Mouse (Mus musculus): ENCODE measurements around the gene Hoxd4. TPM values are rescaled to one million over a fixed set of nuclear protein-coding genes. Genes with fewer than 3 reads are reported as not detected.

Hoxd4 gene
- polyA plus RNA-seq, 1 experiment = 61.2 TPM

DNA sequence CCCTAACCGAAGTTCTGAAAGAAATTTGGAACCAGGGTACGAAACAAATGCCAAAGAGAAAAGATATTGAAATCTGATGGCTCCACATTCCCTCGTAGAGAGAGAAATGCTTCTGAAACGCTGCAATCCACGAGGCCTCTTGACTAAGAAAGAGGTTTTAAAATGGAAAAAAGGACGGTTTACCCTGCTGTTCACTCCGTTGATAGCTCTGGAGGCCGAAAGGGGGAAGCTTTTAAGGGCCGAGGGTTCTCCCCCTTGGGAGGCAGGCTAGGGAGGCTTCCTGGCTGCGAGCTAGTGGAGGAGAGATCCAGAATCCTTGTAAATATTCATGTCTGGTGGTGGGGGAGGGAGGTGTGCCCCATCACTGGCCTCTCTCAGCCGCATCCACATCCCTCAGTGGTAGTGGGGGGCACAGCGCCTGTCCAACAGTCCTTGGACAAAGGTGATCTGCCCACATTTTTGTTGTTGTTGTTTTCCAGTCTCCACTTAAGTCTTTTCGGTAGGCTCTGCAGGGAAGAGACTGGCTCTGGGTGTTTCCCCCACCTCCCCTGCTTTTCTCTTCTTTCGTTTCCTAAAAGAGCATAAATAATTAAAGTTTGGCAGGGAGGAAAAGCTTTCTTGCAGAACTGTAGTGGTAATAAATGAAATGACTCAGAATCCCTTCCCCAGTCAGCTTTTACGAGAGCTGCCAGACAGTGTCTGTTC is 32.7 kb upstream of the Hoxd4 start, which contains the start of gene Hoxd11:
TSS of gene Hoxd11 (plus strand) at position 667 of the 705 bp plus-strand sequence.
- no peak for DNase-seq (ENCODE audit: low spot score)

GRCm38 (mm10) chr2:74679596-74679971 is 32.1 kb upstream of the Hoxd4 start:
- DNase-seq (ENCODE audit: low spot score) = peak; percentile 34

DNA sequence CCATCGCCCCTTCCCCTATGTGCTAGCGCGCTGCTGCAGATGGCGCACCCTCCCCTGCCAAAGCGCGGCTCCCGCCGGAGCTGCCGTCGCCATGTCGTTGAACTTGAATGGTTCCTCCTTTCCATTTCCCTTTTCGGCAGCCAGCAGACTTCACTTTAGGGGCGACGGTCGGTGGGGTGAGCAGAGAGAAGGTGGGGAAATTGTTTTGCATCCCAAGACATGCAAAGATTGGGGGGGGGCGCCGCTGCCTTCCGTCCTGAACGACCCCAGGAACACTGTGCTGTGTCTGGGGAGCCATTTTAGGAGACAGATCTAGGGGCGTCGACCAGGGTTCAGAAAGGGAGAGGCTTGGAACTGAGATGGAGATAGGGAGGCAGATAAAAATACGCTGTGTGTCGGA is 31.7 kb upstream of the Hoxd4 start:
- DNase-seq (ENCODE audit: low spot score) = no peak

DNA sequence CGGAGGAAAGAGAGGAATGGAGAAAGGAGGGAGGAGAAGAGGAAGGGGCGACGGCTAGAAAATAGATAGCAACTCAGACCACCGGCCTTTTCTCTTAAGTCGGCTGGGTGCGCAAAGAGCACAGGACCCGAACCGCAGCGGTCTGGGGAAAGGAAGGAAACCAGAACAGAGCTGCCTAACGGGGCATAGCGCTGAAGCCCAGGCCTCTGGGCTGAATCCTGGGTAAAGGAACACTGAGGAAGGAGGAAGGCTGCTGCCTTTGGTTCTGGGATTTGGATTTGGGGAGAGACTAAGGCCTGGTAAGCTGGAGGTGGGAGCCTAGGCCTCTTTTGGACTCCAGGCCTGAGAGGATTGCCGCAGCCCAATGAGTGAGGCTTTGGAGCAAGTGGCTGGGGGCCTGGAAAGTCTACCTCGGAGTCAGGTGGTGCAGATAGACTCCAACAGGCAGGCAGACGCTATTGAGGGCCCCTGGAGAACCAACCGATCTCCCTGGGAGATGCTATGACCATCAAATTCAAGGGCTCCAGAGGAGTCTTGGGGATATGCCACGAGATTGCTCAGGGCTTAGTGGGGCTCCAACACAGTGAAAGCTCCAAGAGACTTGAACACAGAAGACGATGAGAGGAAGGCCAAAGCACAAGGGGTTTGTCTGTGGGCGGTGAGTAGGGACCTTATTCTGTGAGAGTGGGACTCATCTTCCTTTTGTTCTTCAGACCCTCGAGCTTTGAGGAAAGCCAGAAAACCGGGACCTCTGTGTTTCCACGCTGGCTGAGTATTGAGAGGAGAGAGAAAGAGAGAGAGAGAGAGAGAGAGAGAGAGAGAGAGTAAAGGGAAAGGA is 30.9 kb upstream of the Hoxd4 start:
- DNase-seq (ENCODE audit: low spot score) = no peak

GRCm38 (mm10) chr2:74681594-74682531 is 29.9 kb upstream of the Hoxd4 start:
- DNase-seq (ENCODE audit: low spot score) = peak; percentile 57

DNA sequence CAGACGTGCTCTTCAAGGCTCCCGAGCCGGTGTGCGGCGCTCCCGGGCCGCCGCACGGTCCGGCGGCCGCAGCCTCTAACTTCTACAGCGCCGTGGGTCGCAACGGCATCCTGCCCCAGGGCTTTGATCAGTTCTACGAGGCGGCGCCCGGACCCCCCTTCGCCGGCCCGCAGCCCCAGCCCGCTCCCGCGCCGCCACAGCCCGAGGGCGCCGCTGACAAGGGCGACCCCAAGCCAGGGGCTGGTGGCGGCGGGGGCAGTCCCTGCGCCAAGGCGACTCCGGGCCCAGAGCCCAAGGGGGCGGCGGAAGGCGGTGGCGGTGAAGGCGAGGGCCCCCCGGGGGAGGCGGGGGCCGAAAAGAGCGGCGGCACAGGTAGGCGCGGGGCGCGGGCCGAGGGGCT is 28.9 kb upstream of the Hoxd4 start:
- peak; percentile 32 for DNase-seq (ENCODE audit: low spot score)

DNA sequence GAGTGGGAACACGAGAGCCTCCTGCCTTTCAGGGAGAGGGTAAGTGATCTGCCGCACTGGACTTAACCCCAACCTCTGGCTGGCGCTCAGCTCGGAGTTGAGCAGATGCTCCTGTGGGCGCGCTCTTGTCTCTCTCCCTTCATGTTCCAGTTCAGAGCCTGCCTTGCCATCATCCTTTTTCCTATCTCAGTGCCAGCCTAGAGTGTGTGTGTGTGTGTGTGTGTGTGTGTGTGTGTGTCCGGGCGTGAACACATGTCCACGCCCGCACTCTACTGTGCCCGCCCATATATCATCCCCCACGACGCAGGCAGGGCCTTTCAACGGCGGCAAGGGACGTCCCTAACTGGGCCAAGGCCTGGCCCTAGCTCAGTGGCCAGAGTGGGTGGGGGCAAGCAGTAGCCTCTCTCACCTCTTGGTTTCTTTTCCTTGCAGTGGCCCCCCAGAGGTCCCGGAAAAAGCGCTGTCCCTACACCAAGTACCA is 28.2 kb upstream of the Hoxd4 start:
- DNase-seq (ENCODE audit: low spot score) = no peak

GRCm38 (mm10) chr2:74684106-74684505 is 27.6 kb upstream of the Hoxd4 start:
- DNase-seq (ENCODE audit: low spot score) = no peak

DNA sequence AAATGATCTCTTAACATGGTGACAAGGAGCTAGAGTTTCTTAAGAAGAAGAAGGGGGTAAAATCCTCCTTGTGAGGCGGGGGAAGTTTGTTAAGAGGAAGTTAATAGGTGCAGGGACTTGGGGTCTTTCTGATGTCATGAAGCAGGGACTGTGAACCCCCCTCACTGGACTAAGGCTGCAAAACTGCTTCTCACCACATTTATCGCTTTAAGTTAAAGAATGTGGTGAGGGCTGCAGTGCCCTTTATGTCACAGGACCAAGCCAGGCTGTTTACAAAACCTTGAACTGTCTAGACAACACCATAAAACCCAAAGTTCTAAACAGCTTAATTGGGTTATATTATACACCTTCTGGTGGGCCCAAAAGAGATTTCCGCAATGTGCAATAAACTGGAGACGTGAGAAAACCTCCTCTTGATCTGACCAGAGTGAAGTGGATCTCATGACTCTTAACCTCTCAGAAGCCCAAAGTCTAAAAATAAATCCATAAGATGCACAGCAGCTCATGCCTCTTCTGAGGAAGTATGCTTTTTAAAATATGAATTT is 26.6 kb upstream of the Hoxd4 start:
- no peak for DNase-seq (ENCODE audit: low spot score)

DNA sequence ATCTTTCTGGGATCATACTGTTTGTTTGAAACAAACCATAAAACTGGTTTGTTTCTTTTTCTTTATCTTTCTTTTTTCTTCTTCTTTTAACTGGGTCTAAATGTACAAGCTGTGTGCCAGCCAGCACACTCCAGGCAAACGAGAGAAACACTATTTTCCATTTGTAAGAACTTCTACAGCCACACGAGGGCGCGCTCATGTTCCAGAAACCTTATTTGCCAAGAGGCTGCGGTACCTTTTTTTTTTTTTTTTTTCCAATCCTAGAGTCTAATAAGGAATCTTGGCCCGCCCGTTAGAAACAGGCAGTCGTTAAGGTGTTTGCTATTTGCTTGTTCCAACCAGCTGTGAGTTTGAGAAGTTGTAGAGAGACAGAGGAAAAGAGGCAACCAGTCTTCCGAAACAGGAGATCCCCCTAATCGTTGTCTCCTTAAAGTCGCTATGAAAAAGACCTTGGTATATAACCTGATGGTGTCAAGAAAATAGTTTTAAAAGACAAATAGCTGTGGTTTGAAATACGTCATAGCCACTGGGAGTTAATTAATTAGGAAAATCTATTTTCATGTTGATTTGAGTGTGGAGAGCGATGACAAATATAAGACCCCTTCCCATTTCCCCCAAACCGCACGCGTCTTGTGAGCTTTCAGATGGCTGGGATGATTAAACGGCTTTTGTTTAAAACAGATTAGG is 25.3 kb upstream of the Hoxd4 start:
- DNase-seq (ENCODE audit: low spot score) = no peak

DNA sequence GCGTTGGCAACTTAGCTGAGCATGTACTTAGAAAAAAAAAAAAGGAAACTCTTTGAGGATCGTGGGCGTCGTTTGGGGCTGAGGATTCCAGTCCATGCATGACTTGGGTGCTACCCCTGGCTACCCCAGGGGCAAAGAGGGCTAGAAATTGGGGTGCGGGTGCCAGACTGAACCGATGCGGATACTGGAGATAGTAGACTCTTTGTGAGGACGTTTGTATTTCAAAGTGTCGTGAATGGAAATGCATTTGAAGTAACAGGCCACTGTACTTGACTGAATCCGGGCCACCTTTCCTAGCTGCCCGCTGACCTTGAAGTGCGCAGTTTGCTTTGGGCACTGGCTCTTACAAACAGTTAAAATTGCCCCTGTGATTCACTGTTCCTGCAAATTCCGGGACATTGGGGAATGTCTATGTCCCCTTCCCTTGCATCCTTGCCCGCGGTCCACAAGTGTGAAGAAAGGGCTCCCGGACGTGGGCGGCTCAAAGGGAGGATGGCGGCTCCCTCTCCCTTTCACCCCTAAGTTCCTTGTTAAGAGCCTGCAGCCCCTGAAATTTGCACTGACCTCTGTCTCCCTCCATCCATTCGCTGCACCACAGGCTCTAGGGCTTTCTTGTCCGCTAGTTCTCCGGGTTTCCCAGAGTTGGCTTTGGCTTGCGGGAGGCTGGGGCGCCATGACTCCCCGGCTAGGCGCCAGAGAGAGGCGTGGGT is 24.6 kb upstream of the Hoxd4 start:
- DNase-seq (ENCODE audit: low spot score) = no peak

- DNase-seq (ENCODE audit: low spot score) = peak; percentile 12
Measured at GRCm38 (mm10) chr2:74687698-74688555, 23.8 kb upstream of the Hoxd4 start.

DNA sequence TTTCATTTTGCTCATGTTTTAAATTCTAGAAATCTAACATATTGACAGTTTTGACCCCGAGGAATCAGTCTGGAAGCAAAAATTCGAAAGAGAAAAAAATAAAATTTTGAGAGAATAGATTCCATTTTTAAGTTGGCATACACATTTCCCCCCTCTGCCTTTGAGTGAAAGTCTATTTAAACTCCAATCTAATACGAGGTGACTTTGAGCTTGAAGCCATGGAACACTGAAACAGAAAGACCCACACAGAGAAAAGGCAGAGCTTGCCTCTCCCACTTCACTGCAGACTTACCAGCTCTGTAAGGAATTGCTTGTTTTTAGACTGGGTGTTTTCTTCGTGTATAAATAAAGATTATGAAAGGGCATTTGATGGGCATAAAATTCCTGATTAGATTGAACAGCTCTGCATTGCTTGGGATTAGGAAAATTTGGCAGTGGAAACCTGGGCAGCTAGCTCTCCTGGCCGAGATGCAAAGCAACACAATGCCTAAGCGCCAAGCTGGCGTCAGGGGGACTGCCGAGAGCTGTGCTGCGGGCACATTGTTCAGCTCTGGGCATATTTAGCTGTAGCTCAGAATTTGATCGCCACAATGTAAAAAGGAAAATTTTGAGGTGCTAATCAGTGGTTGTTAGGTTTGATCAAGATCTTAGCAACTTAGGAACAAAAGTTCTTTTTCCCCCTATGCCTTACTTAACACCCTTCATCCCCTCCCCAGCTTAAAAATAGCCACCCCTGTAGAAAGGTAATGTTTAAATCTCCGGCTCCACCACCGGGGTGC is 22.7 kb upstream of the Hoxd4 start:
- peak; percentile 15 for DNase-seq (ENCODE audit: low spot score)

DNA sequence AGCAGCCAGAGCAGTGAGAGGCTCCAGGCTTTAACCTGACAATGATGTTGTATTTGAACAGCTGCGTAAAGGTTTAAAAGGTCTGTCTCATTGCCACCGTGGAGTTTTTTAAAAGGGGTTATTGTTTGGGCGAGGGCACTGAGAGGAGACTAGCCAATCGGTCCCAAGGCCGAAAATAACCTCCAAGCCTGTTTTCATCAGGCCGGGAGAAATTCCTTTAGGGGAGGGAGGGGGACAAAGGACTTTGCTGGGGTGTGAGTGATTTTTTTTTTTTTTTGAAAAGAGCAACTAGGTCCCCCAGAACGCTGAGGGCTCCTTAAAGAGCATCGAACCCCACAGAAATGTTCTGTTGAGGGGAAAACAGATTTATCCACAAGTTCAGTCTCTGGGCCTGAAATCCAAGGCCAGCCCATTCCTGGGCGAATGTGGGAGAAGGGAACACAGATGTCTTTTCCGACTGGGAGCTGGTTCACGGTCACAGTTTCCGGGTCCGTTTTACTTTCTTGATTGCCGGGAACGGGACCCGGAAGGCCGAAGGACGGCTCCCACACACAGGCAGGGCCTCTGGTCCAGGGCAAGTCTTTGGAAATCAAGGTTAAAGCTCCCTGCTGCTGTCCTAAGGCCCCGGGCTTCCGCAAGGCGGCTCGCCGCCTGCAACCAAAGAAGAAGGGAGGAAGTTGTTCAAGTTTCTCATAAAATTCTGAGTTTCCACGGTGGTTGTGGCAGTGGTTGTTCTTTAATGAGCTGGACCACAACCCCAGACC is 22.0 kb upstream of the Hoxd4 start:
- peak; percentile 17 for DNase-seq (ENCODE audit: low spot score)

GRCm38 (mm10) chr2:74690338-74690716 is 21.4 kb upstream of the Hoxd4 start:
- no peak for DNase-seq (ENCODE audit: low spot score)

GRCm38 (mm10) chr2:74691022-74691951 is 20.4 kb upstream of the Hoxd4 start, which contains the start of gene Hoxd10:
Hoxd10 (plus strand) TSS chr2:74691924.
- peak; percentile 75 for DNase-seq (ENCODE audit: low spot score)
